ENCODE assay signal across 11 mouse cellular contexts in the genomic region with DNA sequence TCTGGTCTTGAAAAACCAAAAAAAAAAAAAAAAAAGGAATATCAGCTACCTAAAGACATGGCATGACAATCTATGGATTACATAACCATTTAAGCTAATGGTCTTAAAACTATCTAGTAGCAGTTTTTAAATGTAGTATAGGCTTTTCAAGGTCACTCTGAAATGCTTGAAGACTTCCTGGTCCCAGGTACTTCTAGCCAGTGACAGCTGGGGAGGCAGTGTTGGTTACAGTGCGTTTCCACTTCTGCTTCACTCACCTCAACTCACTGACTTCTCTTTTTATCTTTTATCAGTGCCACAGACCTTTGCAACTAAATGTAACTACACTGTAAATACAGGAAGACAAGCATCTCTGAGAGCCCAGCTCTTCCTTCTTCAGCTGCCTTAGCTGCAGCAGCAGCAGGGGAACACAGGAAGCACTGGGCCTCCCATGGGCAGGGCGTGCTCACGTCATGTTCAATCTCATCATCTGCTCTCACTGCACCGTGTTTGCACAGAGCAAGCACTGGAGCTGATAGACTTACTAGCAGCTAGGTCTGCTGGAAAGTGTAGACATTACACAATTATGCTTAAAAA. TPM values are rescaled to one million over a fixed set of nuclear protein-coding genes. Genes with fewer than 3 reads are reported as not detected.
A peak's percentile ranks its signal among the peaks of the same experiment; 100 is the strongest.
DNase-seq lines count a peak whose midpoint lies in the region; ATAC-seq and TF ChIP-seq lines count a peak whose summit lies in the region.
"Had no signal": no experiment of that assay in that cellular context is flagged by ENCODE, and none has a peak within 500 bp of the region (broad histone marks: within the 10 kb centered on the region; RNA-seq: fewer than 3 reads in every experiment).

No protein-coding gene starts in this region.

- peaks cover 0 to 14% of the 10 kb centered on the region in 2 experiments; a peak in 2 of 4 replicates for H3K4me1 ChIP-seq in CH12.LX (ENCODE audit: control insufficient read depth in 1 of 2, insufficient read depth in 2 of 2)
- H3K4me1 ChIP-seq: heart, embryonic 13.5 days had no signal

- H3K4me3 ChIP-seq in CH12.LX (replicated peaks in 1 of 3; ENCODE audit: low read depth in 2 of 3, low read length in 2 of 3, poor library complexity in 1 of 3): no peak overlapping the region
- H3K4me3 ChIP-seq: heart, embryonic 13.5 days had no signal

- H3K4me2 ChIP-seq in CH12.LX (ENCODE audit: insufficient read depth, low read depth, poor library complexity, severe bottlenecking): no peak overlapping the region
- H3K4me2 ChIP-seq: heart, embryonic 13.5 days; lung, embryonic 14.5 days had no signal

- peaks cover 47 to 73% of the 10 kb centered on the region in 2 experiments for H3K36me3 ChIP-seq in CH12.LX (replicated peaks in 1 of 2; ENCODE audit: control insufficient read depth in 1 of 2, insufficient read depth in 1 of 2, low read length in 1 of 2)

- no peak for DNase-seq in cerebellum, adult 9-10 months
- peak; percentile 65 for DNase-seq in CH12.LX (ENCODE audit: extremely low read depth)
- DNase-seq in cerebellum, postnatal 36 days: peak; percentile 39 to 46
- peak; percentile 90 for DNase-seq in retina, embryonic 14.5 days (ENCODE audit: low spot score)
- DNase-seq in layer of hippocampus, adult 9-10 months (ENCODE audit: low spot score): no peak
- no peak for DNase-seq in kidney, adult 18-20 months
- DNase-seq in adrenal gland, adult 18-20 months (ENCODE audit: low spot score in 2 of 2): no peak
- DNase-seq: kidney, adult 8-10 months; lung, embryonic 14.5 days had no signal

- peaks cover 3% of the 10 kb centered on the region for H3K9me3 ChIP-seq in CH12.LX (replicated peaks; ENCODE audit: low read length)

- peak; percentile 78 for ATAC-seq in cerebellum, adult (ENCODE audit: insufficient number of reproducible peaks, low FRiP score, low TSS enrichment)

- no peaks in the 10 kb centered on the region for H3K79me2 ChIP-seq in CH12.LX (replicated peaks; ENCODE audit: control insufficient read depth, extremely low read depth, insufficient read depth, poor library complexity, severe bottlenecking)

- no peak for TF ChIP-seq POLR2A in CH12.LX (IDR thresholded peaks at IDR 0.05; ENCODE audit: low read depth, low read length)

- in situ Hi-C loops in CH12.LX (cut with MboI; ENCODE audit: low pct_ligation_motif_present, low pct_unique_long_range_greater_than_20kb, low sequenced_read_pairs): no loop called here

- H3K27ac ChIP-seq in CH12.LX (ENCODE audit: insufficient read depth, low read depth): 0 out of 2 replicates have a peak overlapping the region, but pooled peaks have one; percentile 4
- H3K27ac ChIP-seq: heart, embryonic 13.5 days had no signal

- no peak for TF ChIP-seq RAD21 in CH12.LX (IDR thresholded peaks at IDR 0.05; ENCODE audit: low read depth, low read length)

- dilution Hi-C loops in CH12.LX (cut with MboI; ENCODE audit: extremely low pct_ligation_motif_present, extremely low pct_unique_long_range_greater_than_20kb, low sequenced_read_pairs): no loop called here

- TF ChIP-seq CTCF in CH12.LX (conservative IDR thresholded peaks at IDR 0.05 in 1 of 2, IDR thresholded peaks at IDR 0.05 in 1 of 2; ENCODE audit: low read depth in 2 of 2, low read length in 2 of 2): no peak

- no peak overlapping the region for H3K9ac ChIP-seq in CH12.LX (ENCODE audit: insufficient read depth, low read depth)
- H3K9ac ChIP-seq: heart, embryonic 13.5 days; lung, embryonic 14.5 days had no signal

- H3K27me3 ChIP-seq in CH12.LX (replicated peaks): no peaks in the 10 kb centered on the region
- H3K27me3 ChIP-seq: heart, embryonic 13.5 days had no signal

- no peak for TF ChIP-seq EP300 in CH12.LX (IDR thresholded peaks at IDR 0.05; ENCODE audit: low read length)

TF ChIP-seq in CH12.LX, 34 proteins besides CTCF, POLR2A, EP300 and RAD21:
- no peak for TF ChIP-seq RCOR1 (conservative IDR thresholded peaks at IDR 0.05; ENCODE audit: low read depth, low read length)
- TF ChIP-seq ETS1 (conservative IDR thresholded peaks at IDR 0.05; ENCODE audit: low read depth, low read length): 0 out of 2 replicates have a peak, but pooled peaks have one; percentile 22
- no peak for TF ChIP-seq MEF2A (IDR thresholded peaks at IDR 0.05; ENCODE audit: borderline replicate concordance, low read depth, low read length)
- no peak for TF ChIP-seq SMC3 (IDR thresholded peaks at IDR 0.05; ENCODE audit: low read depth, low read length)
- TF ChIP-seq ELF1 (IDR thresholded peaks at IDR 0.05; ENCODE audit: low read depth, low read length): peak; percentile 58; the same call in 1 of the 2 replicates
- TF ChIP-seq ZKSCAN1 (IDR thresholded peaks at IDR 0.05; ENCODE audit: borderline replicate concordance, low read depth, low read length): no peak
- TF ChIP-seq MAZ (IDR thresholded peaks at IDR 0.05; ENCODE audit: low read depth, low read length): no peak
- no peak for TF ChIP-seq NELFE (IDR thresholded peaks at IDR 0.05; ENCODE audit: low read depth, low read length)
- peak; percentile 21; the same call in 1 of the 2 replicates for TF ChIP-seq SIN3A (IDR thresholded peaks at IDR 0.05; ENCODE audit: low read length)

RNA-seq across cellular contexts. Expression of a gene that starts 46.0 kb away (rescaled TPM):
- total RNA-seq in CH12.LX (2012; rRNA removed): 11.6 and 13.2 TPM in 2 replicates
- total RNA-seq in CH12.LX (2014; rRNA removed): 10.8 and 13.8 TPM in 2 replicates
- polyA plus RNA-seq in CH12.LX (2012; ENCODE audit: insufficient read length, low read depth): 17.9 and 19.5 TPM in 2 replicates
- 10 to 100 TPM; 30.5 to 48.7 TPM for total RNA-seq in adrenal gland, adult 18-20 months (2021)

Comparison
In these comparisons a context has a peak if more than half of its experiments do, and no peak if none do; other contexts are left out.
1. DNase-seq: peak in CH12.LX (single experiment), cerebellum, postnatal 36 days (2 of 2) and retina, embryonic 14.5 days (single experiment); none in cerebellum, adult 9-10 months (single experiment), layer of hippocampus, adult 9-10 months (single experiment), kidney, adult 18-20 months (single experiment) and adrenal gland, adult 18-20 months (0 of 2).